Mouse (Mus musculus) common myeloid progenitor, adult 5-6 weeks (primary cell): ENCODE data around the gene Micu1. TPM values are rescaled to one million over a fixed set of nuclear protein-coding genes. Genes with fewer than 3 reads are reported as not detected.

Experiments used
- ATAC-seq: replicated peaks from 2 replicates; pipeline ENCODE4 v1.8.0; 2016; ENCODE audit warnings: low read depth, mild to moderate bottlenecking, moderate TSS enrichment, inconsistent platforms; ENCODE audit not compliant: poor library complexity, severe bottlenecking
- total RNA-seq: library from RNA; stranded (forward); fragments of 200-1000, 187-1606 nt; gene quantifications from 2 replicates; pipeline ENCODE4 v1.2.3, GENCODE M21; 2017

Micu1 gene
- total RNA-seq, 1 experiment from 2014 or later, result 37.8 TPM

DNA sequence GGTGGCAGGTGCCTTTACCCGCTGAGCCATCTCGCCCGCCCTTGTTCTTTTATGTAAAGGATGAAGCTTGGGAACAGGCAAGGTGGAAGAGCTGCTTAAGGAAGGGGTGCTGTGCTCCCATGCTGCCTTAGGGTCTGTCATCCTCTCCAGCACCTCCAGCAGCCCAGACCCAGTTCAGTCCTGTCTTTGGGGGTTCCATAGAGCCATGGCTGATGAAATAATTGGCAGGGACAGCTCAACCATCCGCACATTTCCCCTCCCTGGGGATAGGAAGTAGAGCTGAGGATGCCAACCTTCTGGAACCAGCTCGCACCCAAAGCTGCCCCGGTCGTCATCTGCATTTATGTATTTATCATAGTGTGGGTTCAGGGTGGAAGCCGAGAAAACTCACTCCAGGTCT, 9.8 kb downstream of the Micu1 start:
- no peak for ATAC-seq

DNA sequence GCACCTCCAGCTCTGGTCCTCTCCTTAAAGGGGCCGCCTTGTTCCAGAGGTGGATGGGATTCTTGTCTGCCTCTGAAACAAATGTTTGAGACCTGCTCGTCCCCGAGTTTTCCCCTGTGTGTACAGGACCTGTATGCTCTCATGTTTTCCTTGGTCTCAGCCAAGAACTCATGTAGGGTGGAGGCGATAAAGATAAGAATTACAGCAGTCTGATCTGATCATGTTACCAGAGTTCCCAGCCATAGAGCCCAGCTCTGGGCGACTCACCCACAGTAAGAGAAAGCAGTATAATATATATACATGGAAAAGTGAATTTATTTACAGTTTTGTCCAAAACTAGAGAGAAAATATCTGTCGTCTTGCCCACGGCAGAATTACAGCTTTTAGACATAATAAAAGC, 17.7 kb downstream of the Micu1 start:
- no peak for ATAC-seq

DNA sequence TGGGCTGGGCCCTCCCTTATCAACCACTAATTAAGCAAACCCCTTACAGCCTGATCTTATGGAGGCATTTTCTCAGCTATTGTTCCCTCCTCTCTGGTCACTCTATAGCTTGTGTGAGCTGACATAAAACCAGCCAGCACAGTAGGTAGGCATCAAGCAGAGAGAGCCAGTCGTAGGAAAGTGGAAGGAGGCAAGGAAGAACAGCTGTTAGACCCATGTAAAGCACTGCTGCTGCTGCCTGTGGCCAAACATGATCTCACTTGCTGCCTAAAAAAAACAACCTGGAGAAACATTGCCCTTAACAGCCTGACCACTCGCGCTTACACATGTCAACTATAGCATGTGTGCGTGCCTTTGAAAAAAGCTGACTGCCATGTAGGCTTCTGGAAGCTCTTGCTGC, 19.3 kb downstream of the Micu1 start:
- ATAC-seq, result no peak

DNA sequence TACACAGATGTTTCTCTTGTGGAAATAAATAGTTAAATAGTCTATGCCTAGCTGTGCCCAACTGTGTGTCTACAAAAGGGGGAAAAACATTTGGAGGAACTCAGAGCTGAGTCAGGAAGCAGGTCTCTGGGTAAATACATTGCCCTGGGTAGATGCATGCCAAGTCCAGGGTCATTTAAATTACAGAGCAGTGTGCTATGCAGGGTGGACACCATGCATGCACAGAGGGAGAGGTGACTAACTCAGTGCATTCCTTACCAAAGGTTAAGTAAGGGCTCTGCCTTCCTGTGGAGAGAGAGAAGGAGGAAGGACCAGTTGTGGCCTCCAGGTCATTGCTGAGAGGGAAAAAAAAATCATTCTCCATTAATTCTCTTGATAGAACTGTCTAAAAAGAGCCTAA, 22.4 kb downstream of the Micu1 start:
- ATAC-seq, result no peak

DNA sequence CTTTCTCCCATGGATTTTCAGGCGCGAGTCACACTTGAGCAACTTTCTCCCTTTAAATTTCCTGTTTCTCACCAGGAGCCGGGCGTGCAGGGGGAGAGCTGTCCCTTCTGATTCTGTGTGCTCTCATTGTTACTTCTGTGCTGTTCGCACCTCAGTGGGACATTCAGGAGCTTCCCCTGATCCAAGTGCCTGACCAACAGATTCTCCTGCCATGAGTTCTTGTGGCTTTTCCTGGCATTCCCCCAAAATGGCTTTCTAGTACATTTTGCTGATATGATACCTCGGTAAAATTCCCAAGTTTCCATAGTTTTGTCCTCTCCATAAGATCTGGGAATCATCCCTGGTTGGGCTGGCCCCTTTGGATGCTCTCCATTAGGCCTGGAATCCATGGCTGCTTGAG, 25.0 kb downstream of the Micu1 start:
- no peak for ATAC-seq

DNA sequence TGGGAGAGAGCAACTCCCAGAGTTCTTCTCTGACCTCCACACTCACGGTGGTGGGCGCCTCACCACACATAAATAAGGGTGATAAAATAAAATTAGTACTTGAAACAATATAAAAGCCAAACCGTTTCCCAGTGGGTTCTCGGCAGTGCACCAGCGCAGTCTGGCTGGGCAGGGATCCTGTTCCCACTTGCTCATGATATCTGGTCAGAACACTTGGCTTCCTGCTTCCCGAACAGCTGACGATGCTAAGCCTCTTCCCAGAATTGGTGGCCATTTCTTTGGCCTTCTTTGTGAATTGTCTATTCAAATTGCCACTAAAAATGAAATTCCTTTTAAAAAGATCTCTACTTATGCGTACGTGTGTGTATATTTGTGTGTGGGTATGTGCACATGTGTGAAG, 27.0 kb downstream of the Micu1 start:
- ATAC-seq, result no peak

DNA sequence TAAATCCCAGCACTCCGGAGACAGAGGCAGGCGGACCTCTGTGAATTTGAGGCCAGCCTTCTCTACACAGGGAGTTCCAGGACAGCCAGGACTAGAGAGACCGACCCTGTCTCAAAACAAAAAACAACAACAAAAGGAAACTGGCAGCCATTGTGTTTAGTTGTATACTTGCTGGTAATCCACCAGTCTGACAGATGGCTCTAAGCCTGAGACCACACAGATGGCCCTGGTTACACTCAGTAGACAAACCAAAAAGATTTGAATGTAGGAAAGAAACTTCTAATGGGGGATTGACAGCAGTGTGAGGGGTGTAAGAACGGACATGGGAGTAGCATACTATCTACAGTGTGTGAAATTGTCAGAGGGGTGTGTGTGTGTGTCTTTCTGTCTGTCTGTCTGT, 27.6 kb downstream of the Micu1 start:
- ATAC-seq, result no peak

DNA sequence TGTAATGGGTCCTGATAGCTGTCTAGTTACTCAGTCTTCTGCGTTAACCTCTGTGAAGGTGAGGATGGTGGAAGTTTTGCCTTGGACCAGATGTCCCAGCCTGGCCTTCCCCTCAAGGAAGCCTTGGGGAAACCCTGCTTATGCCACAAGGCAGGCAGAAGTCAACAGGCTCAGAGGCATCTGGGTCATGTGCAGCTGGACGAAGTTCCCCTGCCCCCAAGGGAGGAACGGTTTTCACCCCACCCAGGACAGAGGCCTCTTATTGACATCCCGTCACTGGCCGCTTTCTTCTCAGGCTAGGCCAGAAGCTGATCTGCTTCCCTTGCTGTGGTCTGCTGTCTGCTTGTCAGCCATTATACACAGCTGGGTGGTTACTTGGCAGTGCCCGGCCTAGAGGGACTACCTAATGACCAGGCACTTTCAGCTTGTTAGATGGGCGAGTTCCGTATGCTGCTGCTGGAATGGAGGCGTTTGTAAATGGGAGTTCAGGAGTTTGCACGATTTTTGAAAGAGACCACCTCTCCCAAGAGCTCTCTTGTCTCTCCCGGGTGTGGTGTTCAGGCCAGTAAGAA, 33.8 kb downstream of the Micu1 start:
- ATAC-seq, result no peak

DNA sequence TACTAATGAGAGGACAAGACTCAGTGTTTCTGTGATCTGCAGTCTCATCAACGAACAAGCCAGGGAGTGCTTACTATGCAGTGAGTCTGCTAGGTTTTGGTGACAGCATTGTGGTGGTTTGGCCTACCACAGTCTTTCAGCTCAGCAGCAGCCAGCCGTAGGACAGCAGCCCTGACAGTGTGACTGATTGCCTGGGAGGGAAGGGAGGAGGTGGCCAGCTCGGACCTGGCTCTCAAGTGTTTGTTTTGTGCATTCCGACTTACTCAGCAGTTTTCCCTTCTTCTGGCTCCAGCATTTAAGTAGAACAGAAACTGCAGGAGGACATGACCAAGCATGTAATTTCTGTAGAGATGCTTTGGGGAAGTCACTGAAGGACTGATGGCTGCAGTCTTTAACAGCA, 39.2 kb downstream of the Micu1 start:
- no peak for ATAC-seq

DNA sequence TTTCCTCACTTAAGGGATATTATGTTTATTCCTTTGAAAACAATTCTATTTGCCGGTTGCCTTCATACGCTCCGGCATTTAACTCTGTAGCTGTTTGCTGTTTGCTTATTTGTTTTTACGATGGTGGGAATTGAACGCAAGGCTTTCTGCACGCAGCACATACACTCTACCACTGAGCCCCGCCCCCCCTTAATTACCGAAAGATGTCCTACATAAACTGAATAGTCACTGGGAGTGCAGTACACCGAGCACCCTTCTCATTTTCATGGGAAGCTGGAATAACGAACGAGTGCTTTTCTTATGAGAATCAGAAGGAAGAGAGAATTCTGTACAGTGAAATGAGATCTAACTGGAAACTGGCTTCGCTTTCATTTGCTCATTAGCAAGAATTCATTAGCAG, 41.1 kb downstream of the Micu1 start:
- ATAC-seq, result no peak

DNA sequence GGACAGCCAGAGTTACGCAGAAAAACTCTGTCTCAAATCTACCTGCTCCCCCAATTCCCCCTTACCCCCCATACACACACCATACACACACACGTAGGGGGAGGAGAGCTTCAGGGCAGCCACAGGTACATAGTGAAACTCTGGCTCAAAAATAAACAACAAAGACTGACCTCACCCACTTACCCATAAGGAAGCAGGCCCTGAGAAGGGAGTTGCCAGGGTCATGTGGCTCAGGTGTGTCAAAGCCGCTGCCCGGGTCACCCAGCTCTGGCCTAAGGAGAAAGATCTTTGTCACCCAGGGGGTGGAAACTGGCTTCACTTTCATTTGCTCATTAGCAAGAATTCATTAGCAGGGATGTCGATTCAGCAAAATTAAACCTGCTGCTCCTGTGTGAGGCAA, 41.7 kb downstream of the Micu1 start:
- ATAC-seq, result no peak

DNA sequence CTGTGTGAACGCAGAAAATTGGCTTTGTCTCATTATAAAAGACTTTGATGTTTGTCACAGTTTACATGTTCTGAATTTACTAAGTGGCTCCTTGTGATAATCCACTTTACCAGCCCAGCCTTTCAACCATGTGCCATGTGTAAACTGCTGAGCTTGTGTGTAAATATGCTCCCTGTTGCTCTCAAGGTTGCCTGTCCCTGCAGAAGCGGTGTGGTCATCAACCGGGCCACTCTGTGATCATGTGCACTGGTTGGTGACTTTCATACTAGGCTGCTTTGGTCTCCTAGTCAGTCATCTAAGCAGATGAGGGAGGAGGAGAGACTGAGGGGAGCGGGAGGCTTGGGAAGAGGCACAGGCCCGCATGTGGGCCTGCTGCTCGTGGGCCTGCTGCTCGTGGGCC, 45.1 kb downstream of the Micu1 start:
- no peak for ATAC-seq

DNA sequence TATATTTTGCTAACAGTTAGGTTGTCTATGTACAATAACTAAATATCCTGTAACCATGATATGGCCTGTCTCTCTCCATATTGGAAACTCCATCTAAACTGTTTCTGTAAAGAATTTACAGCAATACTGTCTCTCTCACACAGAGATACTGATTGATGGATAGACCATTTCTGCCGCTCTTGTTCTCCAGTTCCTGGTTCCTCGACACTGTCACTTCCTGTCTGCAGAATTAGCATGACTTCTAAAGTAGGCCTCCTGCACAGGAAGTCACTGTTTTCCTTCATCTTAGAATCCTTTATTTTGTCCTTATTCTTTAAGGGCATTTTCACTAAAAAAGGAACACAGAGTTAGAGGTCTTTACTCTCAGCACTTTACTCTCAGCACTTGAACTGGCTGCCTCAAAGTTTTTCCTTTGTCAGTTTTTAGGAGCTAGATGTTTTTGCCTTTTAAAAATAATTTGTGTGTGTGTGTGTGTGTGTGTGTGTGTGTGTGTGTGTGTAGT, 46.5 kb downstream of the Micu1 start:
- no peak for ATAC-seq

DNA sequence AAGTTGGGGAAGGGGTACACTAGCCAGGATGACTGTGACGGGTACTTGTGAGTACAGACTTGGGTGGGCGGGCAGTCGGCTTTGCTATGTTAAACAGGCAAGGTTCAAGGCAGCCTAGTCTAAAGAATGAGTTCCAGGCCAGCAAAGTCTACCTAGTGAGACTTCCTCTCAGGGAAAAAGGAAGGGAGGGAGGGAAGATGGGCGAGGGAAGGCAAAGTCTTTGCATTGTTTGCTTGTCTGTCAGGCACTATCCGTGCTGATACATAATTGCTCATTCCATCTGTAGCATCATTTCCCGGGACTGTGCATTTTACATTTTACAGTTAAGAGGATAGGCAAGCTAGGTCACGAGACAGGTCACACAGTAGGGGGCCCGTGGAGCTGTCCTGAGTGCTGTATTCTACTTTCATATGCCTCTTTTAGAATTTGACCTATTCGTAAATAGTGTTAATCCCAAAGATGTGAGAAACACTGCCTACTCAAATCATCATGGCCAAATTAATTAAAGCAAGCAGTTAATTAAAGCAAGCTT, 51.3 kb downstream of the Micu1 start:
- no peak for ATAC-seq

DNA sequence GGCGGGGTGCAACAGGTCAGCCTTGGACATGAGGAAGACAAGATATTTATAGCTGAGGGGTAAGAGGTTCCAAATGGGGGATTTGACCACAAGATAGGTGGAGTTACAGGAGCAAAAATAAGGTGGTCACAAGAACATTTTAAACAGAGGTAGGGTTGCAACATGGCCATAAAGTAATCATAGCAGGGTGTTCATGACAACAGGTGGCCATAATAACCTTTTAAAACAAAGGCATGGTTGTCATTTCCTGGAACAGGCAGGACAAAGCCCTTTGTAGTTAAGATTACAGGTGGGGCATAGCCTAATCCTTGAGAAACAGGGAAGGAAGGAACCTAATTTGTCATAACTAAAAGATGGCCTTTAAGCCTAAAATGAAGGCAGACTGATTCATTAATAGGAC, 51.8 kb downstream of the Micu1 start:
- ATAC-seq, result no peak

DNA sequence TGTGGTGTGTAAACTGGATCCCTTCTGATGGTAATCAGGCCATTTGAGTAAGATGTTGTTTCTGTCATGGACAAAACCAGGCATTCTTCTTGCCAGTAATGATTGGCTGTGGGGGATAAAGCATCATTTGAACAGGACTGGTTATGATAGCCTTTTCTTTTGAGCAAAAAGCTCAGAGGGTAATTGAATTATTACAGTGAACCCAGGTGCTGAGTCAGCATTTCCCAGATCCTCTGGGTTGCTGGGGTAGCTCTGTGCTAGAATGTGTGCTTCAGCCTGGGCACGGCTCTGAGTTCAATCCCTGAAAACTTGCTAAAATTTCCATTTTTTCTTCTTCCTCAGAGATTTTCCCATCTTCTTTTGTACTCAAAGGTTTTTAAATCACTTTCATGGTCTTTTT, 52.6 kb downstream of the Micu1 start:
- no peak for ATAC-seq

DNA sequence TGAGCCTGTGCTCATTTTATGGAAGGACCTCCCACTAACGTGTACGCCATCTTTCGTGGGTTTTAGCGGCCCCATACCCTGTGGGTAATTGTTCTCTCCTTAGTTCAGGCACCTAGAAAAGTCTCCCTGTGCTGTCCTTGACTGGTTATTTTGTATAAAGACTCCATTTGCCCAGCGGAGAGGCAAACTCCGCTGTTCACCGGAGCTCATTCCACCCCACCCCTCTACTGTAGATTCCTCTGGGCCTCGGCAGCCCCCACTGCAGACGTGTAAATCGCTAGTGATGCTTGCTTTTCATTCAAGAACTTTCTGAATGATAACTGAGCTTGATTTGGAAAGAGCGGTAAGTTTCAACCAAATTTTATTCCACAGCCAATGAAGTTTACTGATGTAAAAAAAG, 53.4 kb downstream of the Micu1 start:
- ATAC-seq, result no peak

DNA sequence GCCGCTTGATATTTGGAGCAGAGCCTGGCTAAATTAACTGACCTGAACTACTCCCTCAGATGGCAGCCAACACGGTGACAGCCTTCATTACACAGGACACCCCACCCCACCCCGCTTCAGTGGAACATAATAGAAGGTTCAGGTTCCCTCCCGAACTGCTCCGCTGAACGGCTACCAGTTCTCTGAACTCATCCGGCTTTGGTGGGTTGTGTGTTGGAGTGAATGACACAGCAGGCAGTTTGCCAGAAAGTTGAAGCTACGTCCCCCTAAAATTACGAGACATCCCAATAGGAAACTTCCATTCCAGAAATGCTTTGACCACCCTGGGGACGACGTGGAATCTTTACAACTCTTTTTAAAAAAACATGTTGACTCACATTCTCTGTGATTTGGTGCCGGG, 53.8 kb downstream of the Micu1 start:
- no peak for ATAC-seq

DNA sequence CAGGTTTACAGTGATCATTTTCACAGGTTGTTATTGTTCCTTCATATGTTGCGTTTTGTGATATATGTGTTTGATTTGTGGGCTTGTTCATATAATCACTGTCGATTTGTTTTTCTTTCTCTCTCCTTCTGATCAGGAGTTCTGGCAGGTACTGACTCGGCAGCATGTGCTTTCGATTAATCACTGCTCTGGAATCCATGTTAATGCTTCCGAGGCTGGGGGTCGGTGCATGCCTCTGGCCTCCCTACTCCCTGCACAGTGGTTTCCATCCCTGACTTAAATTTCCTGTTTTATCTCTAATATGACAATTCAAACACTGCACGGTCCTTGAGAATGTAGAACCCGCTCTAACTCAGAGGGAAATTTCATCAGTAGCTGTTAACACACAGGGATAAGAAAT, 54.3 kb downstream of the Micu1 start:
- no peak for ATAC-seq

DNA sequence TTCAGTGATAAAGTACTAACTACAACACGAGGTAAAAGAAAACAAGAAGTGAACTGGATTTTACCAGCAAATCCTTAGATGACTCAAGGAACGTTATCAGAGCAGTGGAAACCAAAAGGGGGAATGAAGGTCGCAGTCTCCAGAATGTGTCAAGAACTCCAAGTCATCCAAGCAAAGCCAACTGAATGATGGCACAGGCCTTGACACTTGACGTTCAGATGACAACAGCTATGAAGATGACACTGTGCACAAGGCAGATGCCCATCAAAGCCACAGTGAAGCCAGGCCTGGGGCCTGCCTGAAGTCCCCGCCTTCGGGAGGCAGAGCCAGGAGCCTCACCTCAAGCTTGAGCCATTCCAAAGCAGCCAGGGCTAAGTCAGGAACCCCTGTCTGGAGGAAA, 62.5 kb downstream of the Micu1 start:
- ATAC-seq, result no peak

DNA sequence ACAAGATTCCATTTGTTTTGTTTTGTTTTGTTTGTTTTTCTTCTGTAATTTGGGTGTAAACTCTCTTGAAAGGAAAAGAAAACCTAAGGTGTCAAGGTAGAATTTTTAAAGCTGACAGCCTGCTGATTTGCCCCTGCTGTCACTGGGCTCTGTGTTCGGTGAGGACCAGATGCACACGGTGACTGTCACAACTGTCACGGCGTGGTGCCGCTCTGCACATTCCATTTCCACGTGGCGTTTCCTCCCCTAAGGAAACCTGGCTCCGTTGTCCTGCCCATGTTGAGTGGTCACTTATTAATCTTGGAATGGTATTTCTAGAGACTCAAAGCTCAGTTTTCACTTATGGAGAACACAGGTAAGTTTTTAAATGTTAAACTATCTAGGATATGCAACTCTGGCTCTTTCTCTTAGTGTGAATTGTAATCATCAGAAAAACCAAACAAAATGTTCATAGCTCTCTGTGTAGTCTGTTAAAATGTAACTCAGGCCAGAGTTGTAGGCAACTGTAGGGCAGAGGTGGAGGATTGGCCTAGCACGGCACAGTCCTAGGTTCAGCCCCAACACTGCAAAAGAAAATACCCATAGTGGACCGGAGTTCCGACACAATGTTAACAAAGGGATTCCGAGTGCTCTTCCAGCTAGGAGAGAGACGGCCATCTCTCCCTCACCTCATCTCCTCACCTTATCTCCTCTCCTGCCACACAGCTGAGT, 66.2 kb downstream of the Micu1 start:
- ATAC-seq, result no peak
